Mouse (Mus musculus) heart, postnatal 0 days (tissue): ENCODE measurements around the gene Chrm3. TPM values are rescaled to one million over a fixed set of nuclear protein-coding genes. Genes with fewer than 3 reads are reported as not detected.

Experiments used
- ATAC-seq: fragments of 200-750 bp; cut with Nextera tagmentation; 2 replicates; pipeline ENCODE4 v1.8.0; 2017; ENCODE audit warnings: low read depth, moderate number of reproducible peaks, moderate library complexity; ENCODE audit not compliant: insufficient read depth
- DNase-seq: peaks from one replicate; pipeline ENCODE4 v3.0.0-alpha.2; 2016; ENCODE audit warnings: low spot score
- H3K27ac ChIP-seq: fragments of 300-500 bp; sonication (generic); 2 replicates; pipeline ENCODE4 v1.5.1; 2014; ENCODE audit warnings: low read depth, mild to moderate bottlenecking
- H3K27me3 ChIP-seq: fragments of 300-500 bp; sonication (generic); 2 replicates; pipeline ENCODE4 v1.6.1; 2014; ENCODE audit warnings: low read length, mixed read lengths; ENCODE audit not compliant: control insufficient read depth, insufficient read depth
- H3K36me3 ChIP-seq: fragments of 300-500 bp; sonication (generic); replicated peaks from 2 replicates; pipeline ENCODE4 v1.6.1; 2014; ENCODE audit warnings: low read length, mixed read lengths; ENCODE audit not compliant: control insufficient read depth, insufficient read depth
- H3K4me1 ChIP-seq: fragments of 300-500 bp; sonication (generic); 2 replicates; pipeline ENCODE4 v1.6.1; 2014; ENCODE audit warnings: antibody characterized with exemption; ENCODE audit not compliant: control insufficient read depth, insufficient read depth
- H3K4me2 ChIP-seq: fragments of 300-500 bp; sonication (generic); 2 replicates; pipeline ENCODE4 v1.6.1; 2014; ENCODE audit warnings: low read depth, mild to moderate bottlenecking, low read length, moderate library complexity
- H3K4me3 ChIP-seq: fragments of 300-500 bp; sonication (generic); 2 replicates; pipeline ENCODE4 v1.5.1; 2014; ENCODE audit warnings: low read depth, low read length
- H3K9ac ChIP-seq: fragments of 300-500 bp; sonication (generic); replicated peaks from 2 replicates; pipeline ENCODE4 v1.6.1; 2014; ENCODE audit warnings: low read depth, low read length, mixed read lengths
- H3K9me3 ChIP-seq: fragments of 300-500 bp; sonication (generic); replicated peaks from 2 replicates; pipeline ENCODE4 v1.6.1; 2016; ENCODE audit warnings: low read length; ENCODE audit not compliant: control insufficient read depth
- CTCF ChIP-seq: IDR thresholded peaks from 2 replicates; pipeline ENCODE4 v1.5.1; 2016; ENCODE audit warnings: antibody characterized with exemption, control low read depth, low read depth
- EP300 ChIP-seq: IDR thresholded peaks from 2 replicates; pipeline ENCODE4 v1.6.1; 2016; ENCODE audit warnings: antibody characterized with exemption, low read depth
- WGBS: fragments of 180-500 bp; shearing (Covaris S2); extraction: QIAGEN DNeasy Blood & Tissue Kit; methylation state at CpG from one replicate; pipeline ENCODE4 v1.1.7; 2014; 5-methylcytosine and 5-hydroxymethylcytosine counted together
- polyA plus RNA-seq: library from polyadenylated mRNA; unstranded; fragments of >200 nt; fragmentation: Nextera tagmentation; extraction: Ambion mirVana; gene quantifications from 2 replicates; pipeline ENCODE4 v1.2.1, GENCODE M21; 2015
- total RNA-seq: library from RNA; depleted of rRNA; stranded (reverse); fragments of >200 nt; gene quantifications from 2 replicates; pipeline ENCODE4 v1.2.3, GENCODE M21; 2014; ENCODE audit warnings: low replicate concordance

Gene Chrm3
- total and polyA plus RNA-seq, 2 experiments from 2014 or later = 0.26 to 0.31 TPM

- Histone ChIP-seq H3K27me3 (no peaks in the 10 kb centered on the region), H3K9ac (no peak overlapping the region), H3K9me3 (no peaks in the 10 kb centered on the region), H3K4me3 (no peak overlapping the region), H3K36me3 (no peaks in the 10 kb centered on the region), H3K4me2 (no peak overlapping the region), H3K4me1 (no peaks in the 10 kb centered on the region), H3K27ac (no peak overlapping the region)
- ATAC-seq = no peak
- 59% methylated on average over 1 of the region's 1 CpGs for WGBS
- DNase-seq = no peak
- TF ChIP-seq CTCF = no peak
- TF ChIP-seq EP300 = no peak
Observed at GRCm38 (mm10) chr13:9921150-9921549, 439.5 kb downstream of the Chrm3 start.

- H3K36me3 ChIP-seq = no peaks in the 10 kb centered on the region
- no peaks in the 10 kb centered on the region; the same call in 1 of the 2 replicates for H3K4me1 ChIP-seq
- no peak for DNase-seq
- ATAC-seq = no peak
- H3K9me3 ChIP-seq = no peaks in the 10 kb centered on the region
- H3K9ac ChIP-seq = no peak overlapping the region
- TF ChIP-seq EP300 (no peak), CTCF (no peak)
- no peaks in the 10 kb centered on the region for H3K27me3 ChIP-seq
- no peak overlapping the region for H3K27ac ChIP-seq
- no peak overlapping the region for H3K4me2 ChIP-seq
- no peak overlapping the region for H3K4me3 ChIP-seq
- 86% methylated on average over 4 of the region's 4 CpGs for WGBS
Observed at GRCm38 (mm10) chr13:9912697-9913096, 447.9 kb downstream of the Chrm3 start.

GRCm38 (mm10) chr13:9908707-9909106, 451.9 kb downstream of the Chrm3 start:
- DNase-seq = no peak
- TF ChIP-seq EP300 (no peak), CTCF (no peak)
- 0 out of 2 replicates have a peak, but pooled peaks cover 3% of the 10 kb centered on the region for H3K9me3 ChIP-seq
- H3K4me1 ChIP-seq = no peaks in the 10 kb centered on the region; the same call in 1 of the 2 replicates
- H3K36me3 ChIP-seq = no peaks in the 10 kb centered on the region
- H3K4me2 ChIP-seq = no peak overlapping the region
- no peaks in the 10 kb centered on the region for H3K27me3 ChIP-seq
- H3K9ac ChIP-seq = no peak overlapping the region
- H3K4me3 ChIP-seq = no peak overlapping the region
- WGBS = 61% methylated on average over 2 of the region's 2 CpGs
- H3K27ac ChIP-seq = no peak overlapping the region
- ATAC-seq = no peak

- TF ChIP-seq CTCF (no peak), EP300 (no peak)
- 63% methylated on average over 3 of the region's 3 CpGs for whole genome bisulfite sequencing
- Histone ChIP-seq H3K4me1 (no peaks in the 10 kb centered on the region; the same call in 1 of the 2 replicates), H3K27me3 (no peaks in the 10 kb centered on the region), H3K4me2 (no peak overlapping the region), H3K9me3 (0 out of 2 replicates have a peak, but pooled peaks cover 3% of the 10 kb centered on the region), H3K9ac (no peak overlapping the region), H3K27ac (no peak overlapping the region), H3K4me3 (no peak overlapping the region), H3K36me3 (no peaks in the 10 kb centered on the region)
- ATAC-seq (peak; percentile 47; the same call in 1 of the 2 replicates), DNase-seq (no peak)
Observed at GRCm38 (mm10) chr13:9907202-9907601, 453.4 kb downstream of the Chrm3 start.

- no peaks in the 10 kb centered on the region; the same call in 1 of the 2 replicates for H3K4me1 ChIP-seq
- H3K27ac ChIP-seq = no peak overlapping the region
- no peak overlapping the region for H3K4me3 ChIP-seq
- 0 out of 2 replicates have a peak, but pooled peaks cover 3% of the 10 kb centered on the region for H3K9me3 ChIP-seq
- DNase-seq (no peak), ATAC-seq (no peak)
- H3K9ac ChIP-seq = no peak overlapping the region
- H3K4me2 ChIP-seq = no peak overlapping the region
- H3K27me3 ChIP-seq = no peaks in the 10 kb centered on the region
- H3K36me3 ChIP-seq = no peaks in the 10 kb centered on the region
- TF ChIP-seq EP300 = no peak
- no peak for TF ChIP-seq CTCF
Observed at GRCm38 (mm10) chr13:9904455-9904854, 456.2 kb downstream of the Chrm3 start.
